Mouse (Mus musculus) kidney, adult 11 months (tissue): ENCODE measurements at regions not wholly inside any gene's neighbourhood (a gene's known extent, or its start where the extent isn't known, plus 50 kb on each side); places are given as distances from the start of the nearest gene placed in this dataset.
A peak's percentile ranks its signal among the peaks of the same experiment; 100 is the strongest.

Experiments used
- DNase-seq: peaks from one replicate; pipeline ENCODE4 v3.0.0; 2022

DNA sequence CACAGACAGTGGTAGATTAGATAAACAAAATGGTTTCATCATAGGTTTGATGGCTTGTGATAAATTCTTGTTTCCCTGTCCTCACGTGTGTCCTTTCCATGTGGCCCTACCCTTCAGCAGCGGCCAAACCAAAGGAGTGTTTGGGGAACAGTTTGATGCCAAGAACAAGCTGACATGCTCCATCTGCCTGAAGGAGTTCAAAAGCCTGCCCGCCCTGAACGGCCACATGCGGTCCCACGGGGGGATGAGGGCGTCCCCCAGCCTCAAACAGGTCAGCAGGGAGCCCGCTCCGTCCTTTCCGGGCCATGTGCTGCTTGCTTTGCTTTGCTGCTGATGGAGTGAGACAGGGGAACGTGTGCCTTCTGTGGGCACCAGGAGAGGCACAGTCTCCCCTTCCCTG is 51.0 kb upstream of the Mrps10 start:
- no peak for DNase-seq

DNA sequence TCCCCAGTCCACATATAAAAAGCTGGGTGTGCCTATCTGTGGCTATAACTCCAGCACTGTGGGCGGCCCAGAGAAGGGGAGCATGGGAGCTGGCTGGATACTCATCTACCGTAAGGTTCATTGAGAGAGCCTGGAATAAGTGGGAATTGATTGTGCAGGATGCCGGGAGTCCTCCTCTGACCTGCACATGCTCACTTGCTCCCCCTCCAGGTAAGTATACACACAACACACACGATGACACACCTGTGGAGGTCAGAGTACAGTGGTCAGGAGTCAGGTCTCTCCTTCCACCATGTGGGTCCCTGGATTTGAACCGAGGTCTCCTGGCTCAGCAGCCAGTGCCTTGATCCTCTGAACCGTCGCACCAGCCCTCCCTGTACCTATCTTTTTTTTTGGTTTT is 55.5 kb upstream of the Mrps10 start:
- no peak for DNase-seq

DNA sequence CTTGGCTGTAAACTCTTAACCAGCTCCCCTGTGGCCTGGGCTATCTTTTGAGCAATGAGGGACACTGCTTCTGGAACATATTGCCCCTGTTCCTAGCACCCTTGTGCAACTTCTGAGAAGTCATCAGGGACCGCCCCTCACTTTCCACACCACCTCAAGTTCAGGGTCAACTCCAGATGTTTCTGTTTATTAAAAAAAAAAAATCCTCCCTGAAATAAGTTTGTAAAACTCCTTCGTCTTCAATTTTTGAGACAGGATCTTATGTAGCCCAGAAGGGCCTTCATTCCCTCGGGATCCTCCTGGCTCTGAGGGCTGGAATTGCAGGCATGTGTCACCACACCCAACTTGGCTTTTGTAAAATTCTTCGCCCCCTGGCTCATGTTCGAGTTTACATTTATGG is 57.4 kb upstream of the Mrps10 start:
- no peak for DNase-seq

DNA sequence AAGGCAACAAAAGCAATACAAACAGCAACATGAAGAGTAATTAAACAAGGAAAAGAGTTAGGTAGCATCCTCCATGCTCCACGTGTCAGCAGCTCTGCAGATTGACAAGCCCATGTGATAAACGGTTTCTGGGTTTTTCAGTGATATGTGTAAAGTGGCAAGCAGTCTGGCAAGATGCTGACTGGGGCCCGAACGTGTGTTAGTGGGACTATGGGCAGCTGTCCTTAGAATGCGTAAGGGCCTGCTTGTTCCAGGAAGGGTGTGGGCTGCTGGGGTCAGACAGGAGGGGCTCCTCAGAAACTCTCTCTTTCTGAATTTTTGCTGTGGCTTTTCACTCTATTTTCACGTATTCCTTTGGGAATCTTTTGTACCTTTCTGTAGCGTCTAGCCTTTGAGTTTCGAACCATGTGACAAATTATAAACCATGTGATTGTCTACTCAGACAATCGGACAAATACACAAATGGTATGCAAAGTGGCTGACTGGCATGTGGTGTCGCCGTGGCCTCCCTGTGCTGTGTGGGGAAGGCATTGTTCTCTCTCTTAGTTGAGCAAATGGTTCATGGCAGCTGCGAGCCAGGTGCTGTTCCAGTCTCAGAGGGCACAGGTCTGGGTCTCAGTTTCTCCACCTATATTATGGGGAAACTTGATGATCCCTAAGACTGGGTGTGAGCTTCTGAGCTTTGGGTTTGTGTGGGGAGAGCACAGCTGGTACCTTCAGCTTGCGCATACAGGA is 62.5 kb upstream of the Mrps10 start:
- DNase-seq = no peak

DNA sequence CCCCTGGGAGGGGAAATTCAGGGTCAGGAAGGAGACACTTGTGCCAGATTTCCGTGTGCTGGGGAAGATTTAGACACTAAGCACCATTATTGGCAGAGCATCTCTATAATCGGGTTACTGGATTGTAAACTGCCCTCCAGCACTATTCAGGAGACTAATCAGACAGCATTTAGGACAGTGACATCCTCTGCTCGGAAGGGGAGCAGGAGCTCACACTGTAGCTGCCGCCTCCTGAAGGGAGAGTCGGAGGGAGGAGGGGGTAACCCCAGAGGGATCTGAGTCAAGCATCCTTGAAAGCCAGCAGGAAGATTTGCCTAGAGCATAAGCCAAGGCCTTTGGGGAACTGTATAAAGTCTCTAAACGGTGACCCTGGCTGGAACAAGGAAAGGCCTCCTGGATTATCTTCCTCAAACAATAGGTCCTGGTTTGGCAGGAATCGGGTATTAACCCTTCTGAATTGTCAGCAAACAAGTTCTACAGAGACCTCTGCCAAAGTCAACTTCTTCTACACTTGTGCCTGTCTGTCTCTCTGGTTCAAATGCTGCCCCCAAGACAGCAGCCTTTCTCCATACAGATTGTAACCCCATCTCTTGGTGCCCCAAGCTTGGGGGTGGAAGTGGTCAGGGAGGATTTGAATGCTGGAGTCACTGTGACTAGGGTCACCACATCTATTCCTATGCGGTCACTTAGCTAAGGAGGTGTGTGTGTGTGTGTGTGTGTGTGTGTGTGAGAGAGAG is 64.1 kb upstream of the Mrps10 start:
- no peak for DNase-seq

DNA sequence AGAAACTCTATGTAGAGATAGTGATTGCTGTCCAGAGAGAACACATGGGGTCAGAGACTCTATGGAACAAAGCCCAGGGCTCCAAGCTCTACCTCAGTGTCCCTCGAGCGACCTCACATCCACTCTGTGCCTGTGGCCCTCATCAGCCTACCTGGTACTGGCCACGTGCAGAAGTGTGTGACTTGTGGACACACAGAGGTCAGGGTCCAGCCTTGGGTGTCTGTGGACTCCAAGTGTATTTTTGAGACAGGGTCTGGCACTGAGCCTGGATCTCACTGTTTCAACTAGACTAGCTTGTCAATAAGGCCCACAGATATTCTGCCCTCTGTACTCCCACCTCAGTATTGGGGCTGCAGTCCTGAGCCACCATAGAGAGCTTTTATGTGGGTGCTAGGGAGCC is 65.1 kb upstream of the Mrps10 start:
- DNase-seq = no peak

DNA sequence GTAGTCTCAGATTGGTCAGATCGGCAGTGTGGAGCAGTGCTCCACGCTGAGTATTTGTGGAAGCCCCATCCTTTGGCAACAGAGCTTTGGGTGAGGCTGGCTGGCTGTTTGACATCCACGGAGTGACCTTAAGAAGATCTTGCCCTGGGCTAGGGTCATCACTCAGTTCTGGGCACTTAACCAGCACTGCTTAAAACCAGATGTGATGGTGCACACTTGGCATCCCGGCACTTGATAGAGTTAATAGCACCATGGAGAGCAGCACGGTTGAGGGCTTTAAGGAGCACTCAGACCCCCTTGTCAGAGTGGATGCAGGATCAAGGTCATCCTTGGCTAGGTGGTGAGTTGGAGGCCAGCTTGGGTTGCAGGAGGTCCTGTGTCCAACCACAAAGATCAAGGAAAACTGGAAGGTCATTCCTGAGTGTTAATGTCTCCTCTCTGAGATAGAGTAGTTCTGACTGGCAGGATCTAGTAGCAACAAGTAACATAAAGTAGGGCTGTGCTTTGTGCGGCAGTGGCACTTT is 70.2 kb upstream of the Mrps10 start:
- DNase-seq = no peak

DNA sequence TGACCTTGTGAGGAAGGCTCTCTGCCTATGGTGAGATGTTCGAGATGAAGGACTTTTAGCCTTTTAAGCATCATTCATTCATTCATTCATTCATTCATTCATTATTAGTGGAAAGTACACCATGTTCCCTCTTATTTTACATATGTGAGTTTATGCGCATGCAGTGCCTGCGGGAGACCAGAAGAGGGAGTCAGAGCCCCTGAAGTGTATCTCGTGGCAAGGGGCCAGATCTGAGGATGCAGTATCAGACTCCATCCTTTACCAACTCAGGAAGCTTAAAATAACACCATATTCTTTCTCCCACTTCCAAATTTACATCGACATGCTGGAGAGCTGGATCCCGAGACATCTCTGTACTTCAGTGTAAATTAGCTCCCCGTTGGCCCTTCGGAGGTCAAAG is 70.7 kb upstream of the Mrps10 start:
- DNase-seq = no peak

DNA sequence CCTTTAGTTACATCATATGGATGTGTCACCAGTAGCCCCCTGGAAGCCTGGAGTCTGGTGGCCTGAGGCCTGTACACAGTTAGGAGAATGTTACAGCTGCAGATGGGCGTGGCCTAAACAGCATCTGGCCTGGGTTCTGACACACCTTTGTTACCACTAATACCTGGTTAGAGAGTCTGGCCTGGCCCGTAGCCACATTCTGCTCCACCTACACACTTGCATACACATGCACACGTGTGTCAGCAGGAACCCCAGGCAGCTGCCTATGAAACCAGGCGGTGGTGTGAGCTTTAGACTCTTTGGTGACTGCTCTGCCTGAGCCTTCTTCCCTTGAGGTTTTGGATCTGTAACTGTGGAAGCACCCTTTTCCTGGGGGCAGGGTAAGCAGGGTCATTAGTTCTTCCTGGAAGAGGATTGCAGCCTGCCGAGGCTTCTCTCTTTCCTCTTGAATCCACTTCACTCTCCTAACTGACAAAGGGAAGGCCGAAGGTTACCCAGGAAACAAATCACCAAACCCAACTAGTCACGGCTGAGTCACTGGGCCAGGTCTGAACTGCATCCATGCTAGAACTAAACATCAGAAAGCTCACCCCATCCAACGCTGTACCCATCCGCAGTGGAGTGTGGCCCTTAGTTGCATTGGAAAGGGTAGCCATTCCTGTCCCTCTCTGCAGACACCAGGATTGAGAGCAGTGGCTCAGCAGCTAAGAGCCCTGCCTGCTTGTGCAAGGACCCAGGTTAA is 71.8 kb upstream of the Mrps10 start:
- DNase-seq = no peak

DNA sequence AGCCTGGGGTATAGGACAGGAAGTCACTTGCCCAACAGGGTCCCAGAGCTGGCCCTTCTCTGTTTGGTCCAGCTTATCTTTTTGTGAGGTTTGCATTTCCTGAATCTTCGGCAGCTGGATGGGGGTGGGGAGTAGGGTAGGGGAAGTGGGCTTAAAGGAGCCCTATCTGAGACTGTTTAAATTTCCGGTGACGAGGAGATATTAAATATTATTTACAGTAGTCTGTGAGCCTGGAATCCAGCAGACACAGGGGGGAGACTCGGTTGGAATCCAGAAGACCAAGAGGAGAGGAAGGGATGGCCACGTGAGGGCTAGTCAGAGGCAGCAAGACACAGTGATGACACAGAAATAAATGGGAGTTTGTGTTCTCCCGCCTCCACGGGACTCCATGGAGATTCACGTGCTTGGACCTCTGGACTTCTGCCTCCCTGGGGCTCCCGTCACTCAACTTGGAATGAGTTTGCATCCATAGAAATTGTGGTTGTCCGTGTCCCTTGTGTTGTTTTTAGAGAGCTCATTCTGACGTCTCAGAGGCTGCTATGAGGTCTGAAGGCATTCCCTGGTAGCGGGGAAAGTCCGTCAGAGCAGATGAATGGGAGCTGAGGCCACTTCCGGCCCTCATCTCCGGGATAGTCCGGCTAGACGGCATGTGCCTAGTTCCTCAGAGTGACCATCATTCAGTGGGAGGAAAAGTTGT is 73.2 kb upstream of the Mrps10 start:
- DNase-seq = peak; percentile 36

DNA sequence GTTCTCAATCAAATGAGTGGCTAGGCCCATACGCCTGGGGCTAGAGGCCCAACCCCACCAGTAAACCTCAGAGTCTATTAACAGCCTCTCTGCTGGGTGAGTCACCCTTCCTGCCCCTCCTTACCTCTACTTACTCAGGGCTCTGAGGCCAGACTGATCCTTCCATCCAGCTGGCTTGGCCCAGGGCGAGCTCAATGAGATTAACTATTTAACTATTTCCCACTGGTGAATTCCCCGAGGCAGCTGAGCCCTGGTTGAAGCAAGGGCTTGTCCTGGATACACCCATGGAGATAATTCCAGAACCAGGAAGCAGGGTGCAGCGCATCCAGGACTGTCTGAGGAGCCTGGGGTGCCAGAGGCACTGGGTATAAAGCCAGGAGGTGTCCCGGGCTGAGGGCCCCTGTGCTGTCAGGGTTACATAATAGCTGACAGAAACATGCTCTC is 74.6 kb upstream of the Mrps10 start:
- no peak for DNase-seq

DNA sequence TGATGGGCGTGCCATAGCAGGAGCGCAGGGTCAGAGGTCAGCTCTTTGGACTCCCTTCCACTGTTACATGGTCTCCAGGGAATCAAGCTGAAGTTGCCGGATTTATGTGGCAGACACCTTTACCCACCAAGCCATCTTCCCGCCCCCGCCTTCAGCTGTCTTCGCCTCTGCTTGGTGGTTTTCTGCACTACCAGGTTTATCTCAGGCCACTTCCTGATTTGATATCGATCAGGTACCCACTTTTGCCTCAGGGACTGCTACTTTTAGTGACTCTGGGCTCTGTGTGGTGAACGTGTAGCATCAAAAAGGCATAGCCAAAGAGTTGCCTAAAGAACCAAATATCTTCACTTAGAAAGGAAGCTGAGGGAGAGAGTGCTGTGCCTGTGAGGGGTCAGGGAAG is 75.5 kb upstream of the Mrps10 start:
- no peak for DNase-seq

DNA sequence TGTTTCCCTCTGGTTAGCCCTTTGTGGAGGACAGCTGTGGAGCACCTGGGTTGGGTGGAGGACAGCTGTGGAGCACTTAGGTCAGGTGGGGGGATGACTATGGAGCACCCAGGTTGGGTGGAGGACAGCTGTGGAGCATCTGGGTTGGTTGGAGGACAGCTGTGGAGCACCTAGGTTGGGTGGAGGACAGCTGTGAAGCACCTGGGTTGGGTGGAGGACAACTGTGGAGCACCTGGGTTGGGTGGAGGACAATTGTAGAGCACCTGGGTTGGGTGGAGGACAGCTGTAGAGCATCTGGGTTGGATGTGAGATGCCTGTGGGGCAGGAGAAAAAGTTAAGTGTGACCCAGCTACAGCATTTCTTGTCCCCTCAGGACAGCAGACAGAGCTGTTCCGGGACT is 77.1 kb upstream of the Mrps10 start:
- DNase-seq = no peak

DNA sequence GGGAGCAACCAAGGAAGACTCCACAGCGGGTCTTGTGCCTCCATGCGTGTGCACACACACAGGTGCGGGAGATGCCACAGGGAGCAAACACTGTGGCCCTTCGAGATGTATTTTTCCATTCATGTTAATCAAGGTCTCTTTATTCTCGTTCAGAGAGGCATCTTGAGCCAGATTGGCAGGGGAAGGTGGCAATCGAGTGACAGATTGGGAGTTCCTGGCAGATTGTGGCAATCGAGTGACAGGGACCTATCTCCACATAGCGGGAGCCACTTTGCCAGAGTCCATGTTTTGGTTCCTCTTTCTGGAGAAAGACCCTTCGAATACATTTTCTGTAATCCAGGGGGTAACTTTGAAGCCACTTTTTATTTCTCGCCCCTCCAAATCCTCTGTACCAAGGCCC is 83.1 kb upstream of the Mrps10 start:
- no peak for DNase-seq

DNA sequence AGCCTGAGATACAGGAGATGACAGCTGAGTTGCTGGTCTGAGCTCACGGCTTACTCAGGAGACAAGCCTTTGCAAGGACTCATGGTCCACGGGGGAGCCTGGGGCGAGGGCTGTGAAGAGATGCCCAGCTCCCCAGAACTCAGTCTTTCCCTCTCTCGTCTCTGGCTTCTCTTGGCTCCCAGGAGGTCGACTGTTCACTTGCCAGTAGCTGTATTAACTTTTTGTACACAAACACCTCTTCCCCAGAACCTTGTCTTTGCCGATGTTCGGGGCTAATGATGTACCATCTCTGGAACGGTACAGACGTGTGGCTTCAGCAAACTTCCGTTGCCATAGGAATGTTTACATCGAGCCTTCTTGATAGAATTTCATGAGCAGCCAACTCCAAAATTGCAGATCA is 84.5 kb upstream of the Mrps10 start:
- no peak for DNase-seq

DNA sequence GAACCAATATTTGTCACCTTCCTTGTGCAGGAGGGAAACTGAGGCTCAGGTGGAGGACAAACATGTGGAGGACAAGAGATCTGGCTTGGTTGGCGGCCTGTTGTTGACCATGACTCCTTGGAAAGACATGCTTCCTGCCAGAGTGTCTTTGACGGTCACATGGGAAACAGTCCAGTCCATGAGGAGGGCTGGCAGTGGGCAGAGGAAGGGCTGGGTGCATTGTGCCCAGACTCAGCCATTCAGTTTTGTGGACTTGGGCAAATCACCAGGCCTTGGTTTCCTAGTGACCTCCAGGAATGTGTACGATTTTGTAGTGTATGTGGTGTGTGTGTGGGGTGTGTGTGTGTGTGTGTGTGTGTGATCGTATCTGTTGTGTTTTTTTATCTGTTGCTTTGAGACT is 85.5 kb upstream of the Mrps10 start:
- no peak for DNase-seq

DNA sequence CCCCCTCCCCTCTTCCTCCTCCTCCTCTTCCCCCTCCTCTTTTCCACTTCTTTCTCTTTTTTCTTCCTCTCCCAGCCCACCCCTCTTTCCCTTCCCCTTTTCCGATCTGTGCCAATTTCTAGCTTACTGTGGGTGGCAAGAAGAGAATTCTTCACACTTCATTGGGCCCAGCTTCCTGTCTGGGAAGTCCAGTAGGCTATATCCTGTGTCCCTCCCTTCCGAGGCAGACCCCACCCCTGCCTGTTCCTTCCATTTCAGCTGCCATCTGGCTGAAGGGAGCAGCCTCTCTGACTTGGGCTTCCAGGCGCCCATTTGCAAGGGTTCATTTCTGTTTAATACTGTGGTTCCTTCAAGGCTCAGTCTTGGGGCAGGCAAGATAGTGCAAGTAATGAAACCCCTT is 86.2 kb upstream of the Mrps10 start:
- DNase-seq = no peak

DNA sequence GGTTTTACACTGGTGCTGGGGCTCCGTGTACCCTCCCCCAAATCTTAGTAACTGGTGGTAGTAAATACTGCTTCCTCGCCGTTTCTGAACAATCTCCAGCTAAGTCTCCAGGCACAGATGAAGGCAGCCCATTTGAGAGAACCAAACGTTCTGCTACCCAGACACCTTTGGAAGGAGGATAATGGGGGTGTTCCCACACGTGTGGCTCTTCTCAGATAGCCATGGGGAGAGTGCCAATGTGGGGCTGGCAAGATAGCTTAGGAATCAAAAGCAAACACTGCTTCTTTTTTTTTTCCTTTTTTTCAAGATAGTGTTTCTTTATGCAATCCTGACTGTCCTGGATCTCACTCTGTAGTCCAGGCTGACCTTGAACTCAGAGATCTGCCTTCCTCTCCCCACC is 90.8 kb upstream of the Mrps10 start:
- DNase-seq = no peak

DNA sequence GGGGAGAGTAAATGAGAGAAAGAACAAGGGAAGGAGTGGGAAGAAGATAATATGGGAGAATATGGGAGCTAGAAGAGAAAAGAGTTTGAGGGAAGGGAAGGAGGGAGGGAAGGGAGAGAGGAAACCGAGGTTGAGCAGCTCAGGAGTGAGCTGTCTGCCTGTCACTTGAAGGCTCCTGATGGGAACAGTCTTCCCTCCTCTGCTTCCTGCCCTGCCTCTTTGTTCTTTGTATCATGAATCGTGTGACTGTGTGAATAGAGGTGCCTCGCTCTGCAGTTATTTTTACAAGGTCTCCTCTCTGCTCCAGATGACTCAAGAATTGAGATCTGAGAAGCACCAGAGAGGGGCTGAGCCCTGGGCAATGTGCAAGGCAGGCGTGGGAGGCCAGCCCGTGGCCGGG is 92.0 kb upstream of the Mrps10 start:
- DNase-seq = no peak

DNA sequence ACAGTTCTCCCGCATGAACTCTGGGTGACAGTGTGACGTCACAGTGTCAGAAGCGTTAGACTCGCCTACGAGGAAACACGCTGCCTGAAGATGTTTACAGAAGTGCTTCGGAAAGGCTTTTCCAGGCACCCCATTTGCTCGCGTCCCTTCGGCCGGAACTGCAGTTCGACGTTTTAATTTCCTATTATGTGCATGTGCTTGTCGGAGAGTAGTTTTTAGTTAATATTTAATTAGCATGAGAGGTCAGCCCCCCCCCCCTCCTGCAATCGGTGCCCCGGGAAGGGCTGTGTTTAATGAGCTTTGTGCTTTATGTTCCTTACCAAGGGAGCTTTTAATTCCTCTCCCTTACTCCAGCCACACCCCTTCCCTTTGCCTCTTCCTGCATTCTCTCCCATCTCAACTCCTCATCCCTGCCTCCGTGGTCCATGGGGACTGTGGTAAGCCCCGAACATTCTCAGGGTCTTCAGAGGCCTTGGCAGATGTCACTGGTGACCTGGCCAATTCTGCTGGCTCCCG is 92.8 kb upstream of the Mrps10 start:
- peak; percentile 53 for DNase-seq

DNA sequence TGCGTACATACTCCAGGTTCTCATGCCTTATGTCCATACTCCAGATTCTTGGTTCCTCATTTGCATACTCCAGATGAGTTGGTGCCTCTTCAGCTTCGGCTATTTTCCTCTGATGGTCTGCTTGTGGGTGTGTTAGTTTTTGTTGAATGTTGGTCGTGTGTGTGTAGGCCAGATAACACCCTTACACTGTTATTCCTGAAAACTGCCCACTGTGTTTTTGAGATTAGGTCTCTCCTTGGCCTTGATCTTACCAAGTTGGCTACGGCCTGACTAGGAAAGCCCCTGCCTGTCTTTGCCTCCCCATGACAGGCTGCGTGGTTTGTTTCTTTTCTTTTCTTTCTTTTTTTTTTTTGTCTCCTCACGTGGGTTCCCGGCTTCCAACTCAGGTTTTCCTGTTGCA is 95.4 kb upstream of the Mrps10 start:
- DNase-seq = no peak

DNA sequence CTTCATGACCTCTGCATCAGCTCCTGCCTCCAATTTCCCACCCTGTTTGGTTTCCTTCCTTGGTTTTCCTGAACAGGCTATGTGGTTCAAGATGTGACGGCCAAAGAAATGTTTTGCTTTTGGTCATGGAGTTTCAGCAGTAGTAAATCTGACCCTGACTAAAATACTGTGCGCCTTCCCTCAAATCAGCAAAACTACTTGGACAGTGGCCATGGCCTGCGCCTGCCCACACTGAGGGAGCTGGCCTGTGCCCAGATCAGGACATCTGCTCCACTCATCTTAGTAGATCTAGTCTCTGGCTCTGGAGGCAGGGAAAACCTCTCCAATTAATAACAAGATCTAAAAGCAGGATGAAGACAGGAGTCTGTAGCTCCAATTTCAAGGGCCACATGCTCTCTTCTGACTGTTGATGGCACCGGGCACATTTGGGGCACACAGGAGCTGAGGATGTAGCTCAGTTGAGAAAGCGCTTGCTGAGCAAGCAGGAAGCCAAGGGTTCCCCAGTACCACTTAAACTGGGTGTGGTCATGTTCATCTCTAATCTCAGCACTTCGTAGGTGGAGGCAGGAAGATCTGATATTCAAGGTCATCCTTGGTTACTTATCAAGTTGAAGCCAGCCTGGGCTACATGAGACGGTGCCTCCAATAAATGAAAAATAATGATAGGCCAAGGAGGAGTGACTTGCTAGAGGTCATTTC is 96.6 kb upstream of the Mrps10 start:
- DNase-seq = peak; percentile 49
